Mouse (Mus musculus) adipocyte (in vitro differentiated cells): ENCODE measurements around the gene Ptp4a2.

ENCODE experiments used
- DNase-seq: peaks from one replicate; pipeline ENCODE4 v3.0.0-alpha.2; 2016; ENCODE audit warnings: low spot score

The Ptp4a2 gene

GRCm38 (mm10) chr4:129797985-129798384 lies 13.0 kb upstream of the Ptp4a2 start:
- no peak for DNase-seq

- no peak for DNase-seq
Measured at GRCm38 (mm10) chr4:129803368-129803767, 7.7 kb upstream of the Ptp4a2 start.

GRCm38 (mm10) chr4:129805059-129805458 lies 6.0 kb upstream of the Ptp4a2 start:
- no peak for DNase-seq

GRCm38 (mm10) chr4:129811605-129812468 lies 818 bp downstream of the Ptp4a2 start:
- DNase-seq, result no peak

GRCm38 (mm10) chr4:129817591-129817990 lies 6.6 kb downstream of the Ptp4a2 start:
- DNase-seq, result no peak

- DNase-seq, result peak; percentile 83
Measured at GRCm38 (mm10) chr4:129818506-129819195, 7.6 kb downstream of the Ptp4a2 start.

- DNase-seq, result peak; percentile 92
Measured at GRCm38 (mm10) chr4:129819712-129820336, 8.8 kb downstream of the Ptp4a2 start.

GRCm38 (mm10) chr4:129820417-129821086 lies 9.5 kb downstream of the Ptp4a2 start:
- peak; percentile 72 for DNase-seq

GRCm38 (mm10) chr4:129821087-129821616 lies 10.1 kb downstream of the Ptp4a2 start:
- DNase-seq, result peak; percentile 74

GRCm38 (mm10) chr4:129822324-129822723 lies 11.3 kb downstream of the Ptp4a2 start:
- no peak for DNase-seq

GRCm38 (mm10) chr4:129823216-129823810 lies 12.3 kb downstream of the Ptp4a2 start:
- peak; percentile 62 for DNase-seq

GRCm38 (mm10) chr4:129827611-129828010 lies 16.6 kb downstream of the Ptp4a2 start:
- no peak for DNase-seq

- DNase-seq, result no peak
Measured at GRCm38 (mm10) chr4:129828081-129828480, 17.1 kb downstream of the Ptp4a2 start.

- DNase-seq, result no peak
Measured at GRCm38 (mm10) chr4:129829799-129830198, 18.8 kb downstream of the Ptp4a2 start.

- no peak for DNase-seq
Measured at GRCm38 (mm10) chr4:129830343-129830944, 19.4 kb downstream of the Ptp4a2 start.

- peak; percentile 52 for DNase-seq
Measured at GRCm38 (mm10) chr4:129834581-129834980, 23.6 kb downstream of the Ptp4a2 start.

GRCm38 (mm10) chr4:129835296-129835695 lies 24.3 kb downstream of the Ptp4a2 start:
- DNase-seq, result no peak

GRCm38 (mm10) chr4:129839866-129840555 lies 29.0 kb downstream of the Ptp4a2 start:
- no peak for DNase-seq

- DNase-seq, result no peak
Measured at GRCm38 (mm10) chr4:129846823-129847222, 35.8 kb downstream of the Ptp4a2 start.

GRCm38 (mm10) chr4:129850491-129850890 lies 39.5 kb downstream of the Ptp4a2 start:
- no peak for DNase-seq
